8 mouse cellular contexts compared by ENCODE assay signal in genomic region chr5:111553471-111554382, GRCm38 (mm10).
DNase-seq lines count a peak whose midpoint lies in the region; ATAC-seq and TF ChIP-seq lines count a peak whose summit lies in the region.
"Had no signal": no experiment of that assay in that cellular context is flagged by ENCODE, and none has a peak within 500 bp of the region (broad histone marks: within the 10 kb centered on the region; RNA-seq: fewer than 3 reads in every experiment).

No protein-coding gene starts in this region.

- no peak overlapping the region for H3K27ac ChIP-seq in left cerebral cortex, adult 2 months
- H3K27ac ChIP-seq in stomach, postnatal 0 days (replicated peaks): no peak overlapping the region

- H3K27me3 ChIP-seq in stomach, postnatal 0 days (ENCODE audit: control insufficient read depth, insufficient read depth, low read length): no peaks in the 10 kb centered on the region
- H3K27me3 ChIP-seq: stomach, embryonic 15.5 days had no signal

- H3K4me1 ChIP-seq in stomach, postnatal 0 days (replicated peaks; ENCODE audit: control insufficient read depth, insufficient read depth): peaks cover 3% of the 10 kb centered on the region

- no peak overlapping the region for H3K4me3 ChIP-seq in left cerebral cortex, adult 2 months
- H3K4me3 ChIP-seq in stomach, postnatal 0 days (ENCODE audit: low read depth, low read length): no peak overlapping the region
- H3K4me3 ChIP-seq: stomach, embryonic 15.5 days had no signal

- H3K36me3 ChIP-seq in stomach, postnatal 0 days (ENCODE audit: control insufficient read depth, insufficient read depth, low read length): no peaks in the 10 kb centered on the region
- H3K36me3 ChIP-seq: stomach, embryonic 15.5 days had no signal

- no peak overlapping the region for H3K4me2 ChIP-seq in stomach, postnatal 0 days (replicated peaks; ENCODE audit: low read depth)
- H3K4me2 ChIP-seq: stomach, embryonic 15.5 days had no signal

- DNase-seq in left cerebral cortex, adult 2 months (ENCODE audit: extremely low spot score in 1 of 2, low spot score in 2 of 2): peak in 1 of 2 experiments; percentile 24
- no peak for DNase-seq in left cerebral cortex, postnatal 25 days (ENCODE audit: low spot score in 2 of 2)
- peak; percentile 33 for DNase-seq in c-Kit-positive CD71-negative TER-119-negative erythroid progenitor cells, embryonic 14.5 days (ENCODE audit: low read depth)
- no peak for DNase-seq in stomach, postnatal 0 days (ENCODE audit: low spot score)
- DNase-seq in natural killer cell, adult 2 months (ENCODE audit: low spot score in 2 of 2): no peak
- DNase-seq in cerebellum, postnatal 25 days: no peak

- no peaks in the 10 kb centered on the region for H3K9me3 ChIP-seq in stomach, postnatal 0 days (ENCODE audit: control insufficient read depth, low read length)
- H3K9me3 ChIP-seq: stomach, embryonic 15.5 days had no signal

- WGBS in stomach, postnatal 0 days: 71% methylated on average over 16 of the region's 16 CpGs

- intact Hi-C loops in left cerebral cortex, adult 2 months (cut with DNase I): loop anchor here (5.0 kb wide), 1 partner anchor 599 kb away; no protein-coding TSS in a partner anchor
- intact Hi-C loops in left cerebral cortex, postnatal 25 days (cut with DNase I): loop anchor here (10.0 kb wide), 1 partner anchor 601 kb away; no protein-coding TSS in a partner anchor

- peak; percentile 49 for TF ChIP-seq CTCF in left cerebral cortex, adult 2 months (IDR thresholded peaks at IDR 0.05)
- peak; percentile 49 for TF ChIP-seq CTCF in stomach, postnatal 0 days (IDR thresholded peaks at IDR 0.05; ENCODE audit: low read depth)

- no peak for TF ChIP-seq EP300 in stomach, postnatal 0 days (optimal IDR thresholded peaks at IDR 0.05)

- peak; percentile 76 for ATAC-seq in granulocyte monocyte progenitor cell, adult 5-6 weeks (replicated peaks; ENCODE audit: poor library complexity, severe bottlenecking)
- no peak for ATAC-seq in stomach, postnatal 0 days (ENCODE audit: low FRiP score, low TSS enrichment)

- no peak overlapping the region for H3K9ac ChIP-seq in stomach, postnatal 0 days (ENCODE audit: low read length)
- H3K9ac ChIP-seq: stomach, embryonic 15.5 days had no signal
